Mouse (Mus musculus) G1E (cell line): ENCODE results near the gene Ccdc73.

Source experiments
- CTCF ChIP-seq: IDR thresholded peaks from 2 replicates; pipeline ENCODE4 v1.5.1; 2012; ENCODE audit warnings: low read depth, low read length, inconsistent platforms, mixed read lengths
- TAL1 ChIP-seq: conservative IDR thresholded peaks from 2 replicates; pipeline ENCODE4 v1.6.1; 2012; ENCODE audit warnings: low read depth, low read length, inconsistent platforms, mixed read lengths

DNA sequence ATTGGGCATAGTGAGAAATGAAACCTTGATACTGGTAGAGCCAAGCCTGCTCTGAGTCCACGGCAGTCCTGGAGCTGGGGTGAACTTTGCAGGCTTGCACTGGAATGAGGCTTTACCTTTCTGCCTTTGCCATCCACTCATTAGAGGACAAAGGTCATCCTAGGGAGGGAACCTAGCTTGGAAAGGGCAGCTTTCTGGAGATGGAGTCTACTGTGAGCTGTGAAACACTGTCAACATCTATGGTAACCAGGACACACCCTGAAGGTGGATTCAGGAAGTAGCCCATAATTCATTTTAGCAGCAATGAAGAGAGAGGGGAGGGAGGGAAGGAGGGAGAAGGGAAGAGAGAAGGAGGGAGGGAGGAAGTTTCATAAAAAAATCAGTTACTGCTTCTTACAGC lies 187.9 kb downstream of the Ccdc73 start:
- TF ChIP-seq TAL1: no peak
- TF ChIP-seq CTCF: no peak
